Mouse (Mus musculus) adrenal gland, postnatal 14 days (tissue): Measurements from ENCODE around the gene Hist1h3d. TPM values are rescaled to one million over a fixed set of nuclear protein-coding genes. Genes with fewer than 3 reads are reported as not detected.
"Not testable (repeated sequence)": the region's sequence is repeated elsewhere in the genome, so short reads cannot be mapped to it uniquely, and the experiment has no call there.

Experiments used
- DNase-seq: peaks from one replicate; pipeline ENCODE4 v3.0.0; 2021; ENCODE audit warnings: mixed read lengths
- total RNA-seq: library from RNA; stranded (reverse); gene quantifications from 2 replicates; pipeline ENCODE4 v1.2.3, GENCODE M21; 2021

The Hist1h3d gene
- total RNA-seq, 1 experiment from 2014 or later: 39.2 TPM

GRCm38 (mm10) chr13:23585442-23586098, 10.0 kb downstream of the Hist1h3d start:
- DNase-seq: peak; percentile 75

GRCm38 (mm10) chr13:23586099-23586939, 10.8 kb downstream of the Hist1h3d start:
- no peak for DNase-seq

DNA sequence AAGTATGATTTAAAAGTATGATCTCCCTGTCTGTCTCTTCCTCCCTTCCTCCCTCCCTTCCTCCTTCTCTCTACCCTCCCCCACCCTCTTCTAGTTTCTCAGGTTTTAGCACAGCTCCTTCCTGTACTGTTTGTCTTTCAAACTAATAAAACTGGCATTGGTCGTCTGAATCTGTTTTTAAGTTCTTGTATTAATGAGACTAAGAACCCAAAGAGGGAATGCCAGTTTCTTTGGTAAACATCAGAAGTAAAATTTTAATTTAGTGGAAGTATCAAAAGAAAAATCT, 11.3 kb downstream of the Hist1h3d start:
- no peak for DNase-seq

DNA sequence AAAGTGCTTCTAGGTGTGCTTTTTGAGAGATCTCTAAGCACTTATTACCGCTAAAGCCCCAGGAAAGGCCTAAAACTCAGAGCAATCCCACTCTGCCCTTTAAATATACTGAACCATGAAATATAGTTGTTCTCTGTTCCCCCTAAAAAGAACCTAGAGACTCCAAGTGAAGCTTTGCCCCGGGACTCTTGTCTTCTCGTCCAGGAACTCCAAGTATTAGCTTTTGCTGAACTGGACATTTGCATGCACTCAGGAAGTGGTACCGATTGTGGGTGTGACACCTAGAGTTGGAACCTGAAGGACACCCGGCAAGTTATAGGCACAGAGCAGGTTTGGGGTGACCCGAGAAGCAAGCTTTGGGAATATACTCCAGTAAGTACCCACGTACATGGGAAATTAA, 15.6 kb downstream of the Hist1h3d start:
- no peak for DNase-seq

DNA sequence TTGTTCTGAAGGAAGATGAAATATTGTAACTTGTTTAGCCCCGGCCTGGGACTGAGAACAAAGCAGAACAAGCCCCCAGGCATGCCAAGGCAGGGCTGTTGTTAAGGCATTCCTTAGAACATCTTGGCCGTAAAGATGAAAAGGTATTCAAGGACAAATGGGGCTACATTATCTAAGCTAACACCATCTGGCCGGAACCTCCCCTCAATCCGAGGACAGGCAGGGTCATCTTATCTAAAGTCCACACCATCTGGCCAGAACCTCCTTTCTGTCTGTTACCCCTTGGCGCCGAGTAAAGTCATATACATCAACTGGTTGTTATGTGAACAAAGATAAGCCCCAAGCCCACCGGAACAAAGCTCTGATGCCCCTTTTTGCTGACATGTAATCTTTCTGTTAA, 16.3 kb downstream of the Hist1h3d start:
- DNase-seq: not testable (repeated sequence)

DNA sequence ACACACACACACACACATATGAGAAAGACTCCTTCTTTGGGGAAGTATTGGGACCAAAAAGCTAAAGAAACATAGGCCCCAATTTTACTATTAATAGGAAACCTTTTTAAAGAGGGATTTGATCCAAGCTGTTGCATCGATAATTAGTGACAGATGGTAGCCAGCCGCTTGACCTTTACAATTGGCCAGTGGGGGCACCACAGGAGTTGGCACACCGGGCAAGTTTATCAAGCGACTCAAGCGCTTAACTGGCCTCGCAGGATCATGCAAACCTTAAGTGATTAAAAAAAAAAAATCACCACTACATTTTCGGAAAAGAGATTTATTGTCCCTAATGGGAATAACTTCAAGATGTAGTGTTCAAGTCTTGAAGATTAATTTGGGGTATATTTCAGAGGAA, 17.1 kb downstream of the Hist1h3d start:
- DNase-seq: no peak

GRCm38 (mm10) chr13:23593051-23593770, 17.6 kb downstream of the Hist1h3d start:
- DNase-seq: no peak

GRCm38 (mm10) chr13:23595185-23595584, 19.6 kb downstream of the Hist1h3d start:
- no peak for DNase-seq

GRCm38 (mm10) chr13:23595622-23596372, 20.2 kb downstream of the Hist1h3d start:
- no peak for DNase-seq

DNA sequence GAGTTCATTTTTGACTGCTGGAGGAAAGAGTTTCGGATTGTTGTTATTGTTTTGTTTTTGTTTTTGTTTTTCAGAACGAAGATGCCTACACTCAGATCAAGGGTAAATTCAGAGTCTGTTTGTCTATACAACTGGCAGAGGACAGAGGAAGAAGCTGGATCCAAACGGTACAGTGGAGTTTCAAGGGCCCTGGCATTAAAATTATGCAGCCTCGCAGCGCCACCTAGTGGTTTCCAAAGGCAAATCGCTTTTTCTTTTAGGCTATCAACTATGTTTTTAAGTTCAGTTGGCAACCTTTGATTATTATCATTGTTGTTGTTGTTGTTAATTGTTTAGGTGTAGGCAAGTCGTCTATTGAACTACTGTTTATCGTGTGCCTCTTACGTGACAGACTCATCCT, 22.4 kb downstream of the Hist1h3d start:
- peak; percentile 88 for DNase-seq

DNA sequence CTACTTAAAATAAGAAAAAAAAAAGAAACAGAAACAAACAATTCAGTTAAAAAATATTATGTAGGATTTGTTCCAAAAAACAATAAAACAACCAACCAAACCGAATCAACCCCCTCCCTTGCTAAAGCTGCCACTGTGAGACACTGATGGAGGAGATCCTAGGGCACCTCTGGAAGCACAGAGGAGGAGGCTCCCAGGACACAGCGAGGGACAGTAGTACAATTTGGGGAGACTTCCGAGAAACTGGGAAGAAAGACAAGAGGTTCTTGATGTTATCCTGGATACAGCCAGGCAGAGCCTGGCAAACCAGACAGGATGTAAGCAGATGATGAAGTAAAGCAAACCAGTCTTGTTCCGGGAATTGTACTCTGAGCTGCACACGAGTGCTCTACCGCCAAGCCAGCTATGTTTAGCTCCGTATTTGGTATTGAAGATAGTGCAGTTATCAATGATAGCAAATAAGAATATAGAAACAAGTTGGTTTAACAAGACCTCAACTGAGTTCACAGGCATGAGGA, 27.7 kb downstream of the Hist1h3d start:
- DNase-seq: no peak

GRCm38 (mm10) chr13:23604452-23604851, 28.9 kb downstream of the Hist1h3d start:
- no peak for DNase-seq

GRCm38 (mm10) chr13:23605052-23605451, 29.5 kb downstream of the Hist1h3d start:
- DNase-seq: no peak

DNA sequence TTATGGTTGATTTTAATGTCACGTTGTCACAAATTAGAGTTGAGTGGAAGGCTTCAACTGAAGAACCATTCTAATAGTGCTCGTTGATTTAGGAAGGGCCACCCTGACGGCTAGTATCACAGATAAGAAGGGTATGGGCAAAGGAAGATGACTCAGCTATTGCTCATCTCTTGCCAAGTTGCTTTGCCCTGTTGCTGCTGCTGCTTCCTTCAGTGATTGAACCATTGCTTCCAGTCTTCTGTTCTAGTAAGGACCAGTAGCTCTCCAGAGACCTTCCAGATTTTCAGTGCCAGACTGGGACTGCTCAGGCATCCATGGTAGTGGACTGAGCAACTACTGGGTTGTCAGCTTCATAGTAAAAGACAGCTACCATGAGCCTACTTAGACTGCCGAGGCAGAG, 33.6 kb downstream of the Hist1h3d start:
- no peak for DNase-seq

- no peak for DNase-seq
Measured at GRCm38 (mm10) chr13:23609844-23610243, 34.3 kb downstream of the Hist1h3d start.

DNA sequence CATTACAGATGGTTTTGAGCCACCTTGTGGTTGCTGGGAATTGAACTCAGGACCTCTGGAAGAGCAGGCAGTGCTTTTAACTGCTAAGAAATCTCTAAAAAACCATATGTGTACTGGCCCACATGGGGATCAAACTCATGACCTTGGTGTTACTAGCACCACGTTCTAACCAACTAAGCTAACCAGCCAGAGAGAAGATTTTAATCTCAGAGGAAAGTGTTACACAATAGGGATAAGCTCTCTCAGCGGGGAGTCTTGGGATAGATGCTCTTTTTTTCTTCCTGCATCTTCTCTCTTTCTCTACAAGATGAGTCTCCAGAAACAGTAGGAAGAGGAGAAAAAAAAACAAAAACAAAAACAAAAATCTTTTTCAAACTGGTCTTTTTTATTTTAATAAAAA, 34.8 kb downstream of the Hist1h3d start:
- DNase-seq: no peak

- no peak for DNase-seq
Measured at GRCm38 (mm10) chr13:23611638-23612037, 36.1 kb downstream of the Hist1h3d start.

- DNase-seq: no peak
Measured at GRCm38 (mm10) chr13:23620056-23620732, 44.6 kb downstream of the Hist1h3d start.

DNA sequence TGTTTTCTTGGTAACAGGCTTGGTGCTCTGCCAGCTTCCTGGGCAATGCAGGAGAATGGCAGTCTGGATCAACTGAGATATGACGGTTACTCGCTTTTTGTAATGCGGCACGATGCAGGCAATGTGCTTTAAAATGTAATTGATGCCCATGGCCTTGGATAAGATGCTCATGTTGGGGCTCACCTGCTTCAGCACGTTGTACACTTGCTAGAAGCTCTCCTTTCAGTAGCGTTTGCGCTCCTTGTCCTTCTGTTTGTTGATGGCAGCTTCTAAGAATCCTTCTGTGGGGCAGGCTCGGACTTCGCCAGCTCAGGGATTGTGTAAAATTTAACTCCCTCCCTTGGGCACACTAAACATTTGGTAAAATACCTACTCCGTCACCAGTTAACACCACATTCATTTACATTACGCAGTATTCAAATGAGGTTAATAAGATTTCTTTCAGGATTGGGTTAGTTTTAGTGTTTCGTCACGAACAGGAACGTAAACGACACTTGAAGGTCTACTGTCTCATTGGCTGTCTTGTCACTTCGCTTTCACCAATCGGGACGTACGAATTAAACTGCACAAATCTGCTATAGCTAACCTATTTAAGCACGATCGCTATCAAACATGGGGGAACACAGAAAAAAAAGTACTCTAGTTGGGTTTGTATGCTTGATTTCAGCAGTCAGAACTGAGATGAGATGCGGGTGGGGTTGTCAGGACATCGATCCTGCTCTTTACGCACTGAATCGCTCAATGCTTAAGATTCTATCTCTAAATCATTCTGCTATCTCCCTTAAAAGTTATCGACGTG, 45.4 kb downstream of the Hist1h3d start, which contains the start of gene Hist1h2be:
Hist1h2be (minus strand) TSS at position 392 of the 799 bp plus-strand sequence.
- DNase-seq: peak; percentile 86

GRCm38 (mm10) chr13:23621532-23622174, 46.1 kb downstream of the Hist1h3d start:
- peak; percentile 86 for DNase-seq
